Mouse (Mus musculus): ENCODE data around the gene Kat2b. TPM values are rescaled to one million over a fixed set of nuclear protein-coding genes. Genes with fewer than 3 reads are reported as not detected.
A peak's percentile ranks its signal among the peaks of the same experiment; 100 is the strongest.
"Not testable (repeated sequence)": the region's sequence is repeated elsewhere in the genome, so short reads cannot be mapped to it uniquely, and the experiment has no call there.

Kat2b gene
- total and polyA plus RNA-seq, 2 experiments from 2014 or later = 12.1 to 65.1 TPM

DNA sequence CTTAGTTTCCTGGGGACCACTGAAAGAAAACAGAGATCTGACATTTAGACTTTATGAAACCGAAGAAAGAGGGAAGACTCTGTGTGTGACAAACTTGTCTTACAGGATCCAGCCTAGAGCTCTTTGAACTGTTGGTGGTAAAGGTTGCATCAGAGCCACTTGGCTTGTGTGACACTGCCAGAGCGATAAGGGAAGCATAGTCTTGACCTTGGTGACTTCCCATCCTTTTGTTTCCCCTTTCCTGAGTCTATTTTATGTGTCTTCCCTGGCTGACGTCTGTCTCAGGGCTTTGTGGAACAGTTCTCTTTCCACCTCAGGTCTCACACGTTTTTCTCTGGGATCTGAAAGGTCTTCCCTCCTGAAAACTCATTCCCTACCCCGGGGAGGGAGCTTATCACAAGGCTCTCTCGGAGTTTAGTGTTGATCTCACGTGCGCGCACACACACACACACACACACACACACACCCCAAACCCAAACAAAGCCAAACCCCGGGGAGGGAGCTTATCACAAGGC is 3.8 kb downstream of the Kat2b start:
- TF ChIP-seq EP300 (IDR thresholded peaks at IDR 0.05; ENCODE audit: low read depth) = no peak
- peak; percentile 70 for DNase-seq (ENCODE audit: low spot score)
- no peak for ATAC-seq (ENCODE audit: insufficient read depth, low read depth)
- no peaks in the 10 kb centered on the region for H3K27me3 ChIP-seq (ENCODE audit: control insufficient read depth, insufficient read depth, low read length)
- no peaks in the 10 kb centered on the region for H3K9me3 ChIP-seq (replicated peaks; ENCODE audit: control insufficient read depth, low read length)
- peaks cover 36% of the 10 kb centered on the region for H3K4me1 ChIP-seq (ENCODE audit: control insufficient read depth, insufficient read depth)
- no peaks in the 10 kb centered on the region for H3K36me3 ChIP-seq (replicated peaks; ENCODE audit: control insufficient read depth, insufficient read depth, low read length)
- peak overlapping the region; percentile 58 for H3K4me2 ChIP-seq (ENCODE audit: low read depth, low read length)
- peak overlapping the region; percentile 82 for H3K27ac ChIP-seq (ENCODE audit: low read depth)
- H3K9ac ChIP-seq (replicated peaks; ENCODE audit: low read depth, low read length) = peak overlapping the region; percentile 31; the same call in 1 of the 2 replicates
- WGBS = 9% methylated on average over 10 of the region's 10 CpGs
- H3K4me3 ChIP-seq (ENCODE audit: low read depth, low read length) = no peak overlapping the region

DNA sequence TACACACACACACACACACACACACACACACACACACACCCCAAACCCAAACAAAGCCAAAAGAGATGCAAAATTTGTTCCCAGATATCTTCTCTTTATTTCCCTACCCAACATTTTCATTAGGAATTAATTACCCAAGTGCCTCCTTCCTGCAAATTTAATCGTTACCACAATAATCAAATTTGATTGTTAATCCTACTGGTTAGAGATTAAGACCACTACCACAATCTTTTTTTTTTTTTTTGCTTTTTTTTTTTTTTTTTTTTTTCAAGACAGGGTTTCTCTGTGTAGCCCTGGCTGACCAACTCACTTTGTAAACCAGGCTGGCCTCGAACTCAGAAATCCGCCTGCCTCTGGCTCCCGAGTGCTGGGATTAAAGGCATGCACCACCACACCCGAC is 4.3 kb downstream of the Kat2b start:
- WGBS = 89% methylated on average over 5 of the region's 5 CpGs

DNA sequence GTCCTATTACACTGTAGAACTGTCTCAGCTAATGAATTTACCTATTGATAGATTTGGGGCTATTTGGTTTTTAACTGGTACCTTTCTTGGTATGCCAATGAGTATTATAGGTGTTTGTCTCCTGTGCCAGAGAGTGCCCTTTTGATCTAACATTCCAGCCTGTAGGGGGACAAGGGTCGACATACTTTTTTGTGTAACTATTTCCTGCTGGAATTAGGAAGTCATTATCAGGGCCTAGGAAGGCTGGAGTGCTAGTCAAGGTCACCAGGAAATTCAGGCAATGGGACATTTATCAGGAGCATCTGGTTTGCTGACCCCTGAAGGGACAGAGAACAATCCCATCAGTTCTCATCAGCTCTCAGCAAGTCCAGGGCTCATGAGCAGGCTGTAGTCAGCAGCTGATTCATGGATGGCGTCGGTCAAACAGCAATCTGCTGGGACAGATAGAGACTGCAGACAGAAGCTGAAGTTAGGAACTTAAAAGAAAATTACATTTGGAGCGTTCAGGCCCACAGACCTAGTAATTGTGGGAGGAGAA is 6.4 kb downstream of the Kat2b start:
- peak overlapping the region; percentile 69 for H3K27ac ChIP-seq (ENCODE audit: low read depth)
- no peak overlapping the region for H3K9ac ChIP-seq (replicated peaks; ENCODE audit: low read depth, low read length)
- ATAC-seq (ENCODE audit: insufficient read depth, low read depth) (no peak), DNase-seq (ENCODE audit: low spot score) (no peak)
- no peaks in the 10 kb centered on the region for H3K36me3 ChIP-seq (replicated peaks; ENCODE audit: control insufficient read depth, insufficient read depth, low read length)
- peaks cover 44% of the 10 kb centered on the region for H3K4me1 ChIP-seq (ENCODE audit: control insufficient read depth, insufficient read depth)
- H3K4me2 ChIP-seq (ENCODE audit: low read depth, low read length) = no peak overlapping the region
- 25% methylated on average over 4 of the region's 4 CpGs for WGBS
- TF ChIP-seq EP300 (IDR thresholded peaks at IDR 0.05; ENCODE audit: low read depth) = no peak
- TF ChIP-seq CTCF (IDR thresholded peaks at IDR 0.05; ENCODE audit: low read depth) = peak; percentile 40; the same call in 1 of the 2 replicates
- no peaks in the 10 kb centered on the region for H3K27me3 ChIP-seq (ENCODE audit: control insufficient read depth, insufficient read depth, low read length)
- no peaks in the 10 kb centered on the region for H3K9me3 ChIP-seq (replicated peaks; ENCODE audit: control insufficient read depth, low read length)
- H3K4me3 ChIP-seq (ENCODE audit: low read depth, low read length) = no peak overlapping the region

More for the DNA sequence above, 4.3 kb downstream of the Kat2b start:
- not testable (repeated sequence) for H3K36me3 ChIP-seq (replicated peaks; ENCODE audit: control insufficient read depth, insufficient read depth, low read length); H3K9me3 ChIP-seq (replicated peaks; ENCODE audit: control insufficient read depth, low read length); DNase-seq (ENCODE audit: low spot score); H3K27me3 ChIP-seq (ENCODE audit: control insufficient read depth, insufficient read depth, low read length); H3K9ac ChIP-seq (replicated peaks; ENCODE audit: low read depth, low read length); H3K4me3 ChIP-seq (ENCODE audit: low read depth, low read length); ATAC-seq (ENCODE audit: insufficient read depth, low read depth)
- H3K27ac ChIP-seq (ENCODE audit: low read depth) = peak overlapping the region; percentile 82
- H3K4me1 ChIP-seq (ENCODE audit: control insufficient read depth, insufficient read depth) = peaks cover 35% of the 10 kb centered on the region
- peak overlapping the region; percentile 58; the same call in 1 of the 2 replicates for H3K4me2 ChIP-seq (ENCODE audit: low read depth, low read length)

DNA sequence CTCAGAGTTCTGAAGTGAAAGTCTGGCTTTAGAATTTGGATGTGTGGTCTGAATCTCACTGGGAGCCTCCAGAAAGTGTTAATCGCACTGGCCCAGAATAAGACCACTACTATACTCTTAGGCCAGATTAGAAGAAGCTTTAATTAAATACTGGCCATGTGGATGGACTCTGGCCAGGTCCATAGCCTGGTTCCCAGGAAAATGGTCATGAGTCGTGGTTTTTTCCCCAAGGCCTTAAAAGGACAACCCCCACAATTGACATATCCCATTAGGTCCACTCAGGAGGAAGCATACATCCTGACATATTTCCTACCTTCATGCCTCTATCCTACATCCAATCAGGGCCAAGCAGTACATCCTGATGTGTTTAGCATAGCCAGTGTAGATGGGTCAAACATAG is 10.5 kb downstream of the Kat2b start:
- no peak for ATAC-seq (ENCODE audit: insufficient read depth, low read depth)
- TF ChIP-seq EP300 (IDR thresholded peaks at IDR 0.05; ENCODE audit: low read depth) (no peak), CTCF (IDR thresholded peaks at IDR 0.05; ENCODE audit: low read depth) (no peak)
- no peak for DNase-seq (ENCODE audit: low spot score)
- H3K27me3 ChIP-seq (ENCODE audit: control insufficient read depth, insufficient read depth, low read length) = no peaks in the 10 kb centered on the region
- WGBS = 60% methylated on average over 2 of the region's 2 CpGs
- no peak overlapping the region for H3K4me2 ChIP-seq (ENCODE audit: low read depth, low read length)
- peaks cover 37% of the 10 kb centered on the region for H3K4me1 ChIP-seq (ENCODE audit: control insufficient read depth, insufficient read depth)
- H3K9ac ChIP-seq (replicated peaks; ENCODE audit: low read depth, low read length) = no peak overlapping the region
- no peak overlapping the region for H3K27ac ChIP-seq (ENCODE audit: low read depth)
- H3K36me3 ChIP-seq (replicated peaks; ENCODE audit: control insufficient read depth, insufficient read depth, low read length) = 0 out of 2 replicates have a peak, but pooled peaks cover 4% of the 10 kb centered on the region
- H3K4me3 ChIP-seq (ENCODE audit: low read depth, low read length) = no peak overlapping the region
- H3K9me3 ChIP-seq (replicated peaks; ENCODE audit: control insufficient read depth, low read length) = no peaks in the 10 kb centered on the region

DNA sequence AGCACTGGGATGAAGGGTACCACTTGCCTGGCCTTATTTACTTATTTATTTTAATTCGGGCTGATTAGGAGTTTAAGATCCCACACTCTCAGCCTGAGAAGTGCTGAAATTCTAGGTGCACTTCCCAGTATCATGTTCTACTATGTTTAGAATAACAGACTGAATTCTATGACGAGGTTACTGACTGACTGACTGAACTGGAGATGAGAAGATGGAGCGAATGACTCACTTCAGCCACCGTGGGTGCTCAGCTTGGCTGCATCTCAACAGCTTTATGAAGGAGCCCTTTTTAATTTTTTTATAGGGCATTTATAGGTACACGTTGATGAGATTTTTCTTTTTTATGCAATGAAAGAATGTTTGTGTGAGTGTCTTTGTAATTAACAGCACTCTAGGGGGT is 11.1 kb downstream of the Kat2b start:
- no peaks in the 10 kb centered on the region for H3K9me3 ChIP-seq (replicated peaks; ENCODE audit: control insufficient read depth, low read length)
- peak overlapping the region; percentile 60 for H3K27ac ChIP-seq (ENCODE audit: low read depth)
- DNase-seq (ENCODE audit: low spot score) = no peak
- H3K36me3 ChIP-seq (replicated peaks; ENCODE audit: control insufficient read depth, insufficient read depth, low read length) = 0 out of 2 replicates have a peak, but pooled peaks cover 4% of the 10 kb centered on the region
- 35% methylated on average over 5 of the region's 5 CpGs for WGBS
- ATAC-seq (ENCODE audit: insufficient read depth, low read depth) = no peak
- TF ChIP-seq EP300 (IDR thresholded peaks at IDR 0.05; ENCODE audit: low read depth) (no peak), CTCF (IDR thresholded peaks at IDR 0.05; ENCODE audit: low read depth) (no peak)
- H3K4me3 ChIP-seq (ENCODE audit: low read depth, low read length) = no peak overlapping the region
- peaks cover 40% of the 10 kb centered on the region for H3K4me1 ChIP-seq (ENCODE audit: control insufficient read depth, insufficient read depth)
- H3K27me3 ChIP-seq (ENCODE audit: control insufficient read depth, insufficient read depth, low read length) = no peaks in the 10 kb centered on the region
- H3K4me2 ChIP-seq (ENCODE audit: low read depth, low read length) = no peak overlapping the region
- no peak overlapping the region for H3K9ac ChIP-seq (replicated peaks; ENCODE audit: low read depth, low read length)

DNA sequence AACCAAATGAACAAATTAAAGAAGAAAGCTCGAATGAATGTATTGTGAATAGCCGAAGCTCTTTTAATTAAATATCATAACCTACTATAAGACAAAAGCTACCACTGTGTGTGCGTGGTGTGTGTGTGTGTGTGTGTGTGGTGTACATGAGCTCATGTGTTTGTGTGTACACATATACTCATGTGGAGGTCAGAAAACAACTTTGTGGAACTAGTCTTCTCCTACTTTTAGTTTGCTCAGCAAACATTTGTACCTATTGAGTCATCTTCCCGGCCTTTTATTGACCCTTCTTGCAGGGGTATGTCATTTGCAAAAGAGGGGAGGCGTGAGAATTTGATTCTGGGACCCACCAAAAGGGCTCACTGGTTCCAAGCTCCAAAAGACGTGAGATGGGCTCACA is 11.6 kb downstream of the Kat2b start:
- Histone ChIP-seq H3K4me2 (ENCODE audit: low read depth, low read length) (peak overlapping the region; percentile 29; the same call in 1 of the 2 replicates), H3K27ac (ENCODE audit: low read depth) (peak overlapping the region; percentile 60), H3K36me3 (replicated peaks; ENCODE audit: control insufficient read depth, insufficient read depth, low read length) (0 out of 2 replicates have a peak, but pooled peaks cover 4% of the 10 kb centered on the region), H3K9ac (replicated peaks; ENCODE audit: low read depth, low read length) (no peak overlapping the region), H3K4me3 (ENCODE audit: low read depth, low read length) (no peak overlapping the region), H3K27me3 (ENCODE audit: control insufficient read depth, insufficient read depth, low read length) (no peaks in the 10 kb centered on the region), H3K4me1 (ENCODE audit: control insufficient read depth, insufficient read depth) (peaks cover 40% of the 10 kb centered on the region), H3K9me3 (replicated peaks; ENCODE audit: control insufficient read depth, low read length) (no peaks in the 10 kb centered on the region)
- no peak for DNase-seq (ENCODE audit: low spot score)
- WGBS = 79% methylated on average over 6 of the region's 6 CpGs
- ATAC-seq (ENCODE audit: insufficient read depth, low read depth) = no peak
- TF ChIP-seq EP300 (IDR thresholded peaks at IDR 0.05; ENCODE audit: low read depth) (no peak), CTCF (IDR thresholded peaks at IDR 0.05; ENCODE audit: low read depth) (no peak)
